Mouse (Mus musculus) brain, embryonic 14.5 days (tissue): ENCODE data around the gene B4galt7. TPM values are rescaled to one million over a fixed set of nuclear protein-coding genes. Genes with fewer than 3 reads are reported as not detected.
A peak's percentile ranks its signal among the peaks of the same experiment; 100 is the strongest.
"Not testable (repeated sequence)": the region's sequence is repeated elsewhere in the genome, so short reads cannot be mapped to it uniquely, and the experiment has no call there.

ENCODE experiments used
- DNase-seq: peaks from one replicate; pipeline ENCODE4 v3.0.0-alpha.2; 2011; ENCODE audit warnings: low read depth
- CTCF ChIP-seq: fragments of 200-500 bp; IDR thresholded peaks from 2 replicates; pipeline ENCODE4 v1.5.1; 2012; ENCODE audit warnings: inconsistent platforms, mild to moderate bottlenecking, moderate library complexity, borderline replicate concordance; ENCODE audit not compliant: insufficient read depth, insufficient read length; ENCODE audit errors: extremely low read depth
- POLR2A ChIP-seq: fragments of 200-500 bp; IDR thresholded peaks from 2 replicates; pipeline ENCODE4 v1.6.1; 2012; ENCODE audit warnings: mild to moderate bottlenecking, inconsistent platforms, borderline replicate concordance; ENCODE audit not compliant: poor library complexity, insufficient read depth, insufficient read length, severe bottlenecking; ENCODE audit errors: extremely low read depth
- polyA plus RNA-seq: library from polyadenylated mRNA; depleted of rRNA; stranded (reverse); fragments of >200 nt; gene quantifications from 2 replicates; pipeline ENCODE4 v1.2.3, GENCODE M21; 2012; rRNA removed

The B4galt7 gene
- 47.2 and 57.5 TPM in 2 replicates for polyA plus RNA-seq

- DNase-seq, result peak; percentile 90
- peak; percentile 89 for TF ChIP-seq POLR2A
- TF ChIP-seq CTCF, result no peak
Measured at GRCm38 (mm10) chr13:55599566-55600540, at the start of gene B4galt7. TSS of gene B4galt7 (plus strand) at chr13:55599896.

DNA sequence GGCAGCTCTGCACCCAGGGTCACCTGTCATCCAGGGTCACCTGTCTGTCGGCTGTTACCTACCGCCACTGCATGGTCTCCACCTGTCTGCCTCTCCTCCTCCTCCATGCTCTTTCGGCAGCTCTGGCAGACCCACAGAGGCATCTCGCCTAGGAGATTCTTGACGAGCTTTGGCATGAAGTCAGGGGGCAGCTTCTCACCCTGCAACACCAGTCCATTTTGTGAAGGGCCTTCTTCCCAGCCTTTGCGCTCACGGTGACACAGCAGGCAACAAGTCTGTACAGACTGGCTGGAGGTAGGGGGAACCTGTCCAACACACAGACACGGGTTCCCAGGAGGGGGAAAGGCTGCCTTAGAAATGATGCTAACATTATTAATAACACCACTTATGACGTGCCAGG is 43.8 kb upstream of the B4galt7 start:
- no peak for DNase-seq
- TF ChIP-seq CTCF (no peak), POLR2A (no peak)

DNA sequence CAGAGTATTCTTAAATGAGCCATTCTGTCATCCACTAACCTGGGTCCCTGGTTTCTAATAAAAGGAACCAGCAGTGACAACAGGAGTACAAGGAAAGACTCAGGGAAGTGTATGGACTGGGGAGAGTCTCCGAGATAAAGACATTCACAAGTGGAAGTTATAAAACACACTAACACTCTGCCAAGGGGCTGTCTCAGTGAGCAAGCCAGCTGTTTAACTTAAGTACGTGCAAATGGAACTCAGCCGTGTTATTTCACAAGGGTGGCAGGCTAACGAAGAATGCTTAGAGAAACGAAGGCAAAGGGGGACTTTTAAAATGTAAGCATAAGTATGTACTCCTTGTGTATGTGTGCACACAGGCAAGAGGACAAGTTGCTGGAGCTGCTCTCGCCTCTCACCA is 42.2 kb upstream of the B4galt7 start:
- DNase-seq, result no peak
- TF ChIP-seq CTCF (no peak), POLR2A (no peak)

DNA sequence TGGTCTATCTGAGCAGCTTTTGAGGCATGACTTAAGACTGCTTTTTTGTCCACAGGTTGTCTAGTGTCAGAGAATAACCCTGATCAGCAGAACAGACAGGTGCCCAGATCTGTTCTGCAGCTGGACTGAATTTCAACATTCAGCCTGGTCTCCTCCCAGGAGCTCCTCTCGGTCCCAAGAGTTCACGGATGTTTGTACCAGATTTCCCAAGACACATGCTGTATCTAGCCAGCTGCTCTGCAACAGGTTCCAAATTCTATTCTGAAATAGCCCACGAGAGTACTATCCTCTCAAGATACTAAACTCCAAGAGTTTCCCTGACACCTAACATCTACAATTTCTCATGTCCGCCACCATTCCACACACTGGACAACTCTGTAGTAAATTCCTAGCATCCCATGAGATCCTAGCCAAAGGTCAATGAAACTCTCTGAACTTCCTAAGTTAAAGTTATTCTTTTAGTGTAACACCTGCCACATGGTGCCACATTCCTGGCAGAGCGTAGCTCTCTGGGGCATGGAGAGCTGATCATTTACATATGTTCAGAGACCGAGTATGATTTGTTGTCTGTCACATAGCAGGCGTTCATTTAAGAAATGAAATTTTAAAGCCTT is 36.3 kb upstream of the B4galt7 start:
- no peak for TF ChIP-seq CTCF
- TF ChIP-seq POLR2A, result no peak
- no peak for DNase-seq

GRCm38 (mm10) chr13:55567001-55567400 is 32.7 kb upstream of the B4galt7 start:
- no peak for DNase-seq

GRCm38 (mm10) chr13:55567949-55568348 is 31.7 kb upstream of the B4galt7 start:
- no peak for DNase-seq
- TF ChIP-seq CTCF, result no peak
- no peak for TF ChIP-seq POLR2A

More at GRCm38 (mm10) chr13:55567001-55567400, 32.7 kb upstream of the B4galt7 start:
- no peak for TF ChIP-seq CTCF
- TF ChIP-seq POLR2A, result no peak

- not testable (repeated sequence) for DNase-seq
Measured at GRCm38 (mm10) chr13:55568524-55568923, 31.2 kb upstream of the B4galt7 start.

DNA sequence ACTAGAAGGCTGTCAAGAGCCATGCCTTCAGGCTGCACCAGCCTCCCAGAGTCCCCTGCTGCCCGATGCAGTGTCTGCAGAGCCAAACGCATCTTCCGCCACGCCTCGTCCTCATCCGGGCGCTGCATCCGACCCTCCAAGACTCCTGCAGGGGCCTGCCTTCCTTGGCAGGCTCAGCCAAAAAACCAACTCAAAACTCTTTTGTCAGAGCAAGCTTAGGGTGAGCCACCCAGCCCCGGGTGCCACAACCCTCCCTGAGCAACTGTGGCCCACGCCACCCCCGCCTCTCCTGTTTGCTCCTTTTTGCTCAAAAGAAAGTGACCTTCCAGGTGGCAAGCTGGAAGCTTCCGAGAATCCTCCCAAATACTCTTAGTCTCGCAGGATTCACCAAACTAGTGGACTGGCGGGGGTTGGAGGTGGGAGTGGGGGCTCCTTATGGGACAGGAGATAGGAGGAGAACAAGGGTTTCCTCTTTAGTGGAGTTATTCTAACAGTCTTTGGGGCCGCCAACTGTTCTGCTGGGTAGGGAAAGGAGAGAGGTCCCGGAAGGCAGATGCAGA is 29.9 kb upstream of the B4galt7 start:
- TF ChIP-seq CTCF, result no peak
- TF ChIP-seq POLR2A, result no peak
- DNase-seq, result peak; percentile 44

DNA sequence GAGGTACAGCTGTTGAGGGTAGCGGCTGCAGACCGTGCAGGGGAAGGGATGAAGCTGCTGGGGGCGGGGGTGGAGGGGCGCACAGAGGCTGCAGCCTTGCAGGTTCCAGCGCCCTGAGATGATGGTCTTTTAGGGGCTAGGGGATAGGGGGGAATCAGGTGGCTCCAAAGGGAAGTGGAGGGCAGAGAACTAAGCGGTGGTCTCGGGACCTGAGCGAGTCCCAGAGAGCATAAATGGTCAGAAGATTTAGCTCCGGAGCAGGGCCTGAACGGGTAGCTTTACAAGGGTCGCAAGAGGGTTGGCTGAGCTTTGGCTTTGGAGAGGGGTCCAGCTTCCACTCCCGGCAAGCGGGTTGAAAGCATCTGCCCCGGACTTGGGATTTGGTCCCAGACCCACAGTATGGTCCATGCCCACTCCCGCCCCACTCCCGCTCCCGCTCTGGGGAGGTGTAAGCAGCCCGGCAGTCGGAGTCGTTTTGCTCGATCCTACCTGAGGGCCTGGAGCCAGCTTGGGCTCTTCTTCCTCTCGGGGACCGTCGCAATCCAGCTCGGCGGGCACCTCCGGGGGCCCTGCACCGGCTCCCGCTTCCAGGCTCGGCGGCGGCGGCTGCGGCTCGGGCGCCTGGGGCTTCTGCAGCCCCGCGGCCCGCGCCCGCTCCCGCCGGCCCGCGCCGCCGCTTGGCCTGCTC is 29.3 kb upstream of the B4galt7 start:
- no peak for TF ChIP-seq POLR2A
- no peak for TF ChIP-seq CTCF
- peak; percentile 58 for DNase-seq

DNA sequence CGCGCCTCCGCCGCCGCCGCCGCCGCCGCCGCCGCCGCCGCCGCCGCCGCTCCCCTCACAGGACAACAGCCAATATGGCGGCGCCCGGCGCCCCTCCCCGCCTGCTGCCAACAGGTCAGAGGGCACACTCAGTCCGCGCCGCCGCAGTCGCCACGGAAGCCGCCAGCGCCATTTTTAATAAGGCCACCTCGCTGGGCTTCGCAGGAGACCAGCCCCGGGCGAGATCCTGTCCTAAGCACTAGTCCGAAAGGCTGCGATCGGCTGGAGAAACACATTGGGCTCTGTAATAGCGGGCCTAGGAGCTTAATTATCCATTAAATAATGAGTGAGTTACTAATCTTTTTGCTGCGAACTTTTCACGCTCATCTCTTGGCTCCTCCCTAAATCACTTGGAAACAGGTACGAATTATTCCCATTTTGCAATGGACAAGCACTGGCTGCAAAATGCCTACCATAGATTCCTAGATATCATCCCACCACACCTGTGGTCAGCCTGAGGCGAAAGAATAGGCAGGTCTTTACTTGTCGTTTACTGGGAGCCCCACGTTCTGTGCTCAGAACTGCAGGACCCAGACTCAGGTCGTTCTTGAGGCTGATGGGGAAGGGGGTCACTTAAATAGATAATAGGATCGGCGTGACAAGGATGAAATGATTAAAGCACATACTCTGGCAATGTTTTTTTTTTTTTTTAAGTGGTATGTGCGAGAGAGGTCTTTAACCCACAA is 28.5 kb upstream of the B4galt7 start, which contains the start of gene Fam193b:
Fam193b (minus strand) TSS at position 94 of the 725 bp plus-strand sequence.
- TF ChIP-seq POLR2A, result peak; percentile 31; the same call in 1 of the 2 replicates
- no peak for TF ChIP-seq CTCF
- peak; percentile 96 for DNase-seq
